Mouse (Mus musculus) C2C12 (cell line): Measurements from ENCODE around the gene Gm10271.

Source experiments
- CTCF ChIP-seq: IDR thresholded peaks from one replicate; pipeline ENCODE4 v1.5.1; 2011; ENCODE audit not compliant: control insufficient read depth, insufficient read depth, insufficient read length
- FOSL1 ChIP-seq: IDR thresholded peaks from one replicate; pipeline ENCODE4 v1.8.0; 2011; ENCODE audit warnings: mild to moderate bottlenecking, low read length; ENCODE audit not compliant: poor library complexity, insufficient read depth, severe bottlenecking
- MAX ChIP-seq: IDR thresholded peaks from one replicate; pipeline ENCODE4 v1.6.1; 2011; ENCODE audit warnings: mild to moderate bottlenecking, control low read depth
- MYOD1 ChIP-seq: IDR thresholded peaks from one replicate; pipeline ENCODE4 v1.6.1; 2011; ENCODE audit warnings: low read depth; ENCODE audit not compliant: control insufficient read depth, insufficient read length
- USF1 ChIP-seq: IDR thresholded peaks from one replicate; pipeline ENCODE4 v1.6.1; 2011; ENCODE audit warnings: low read depth, mild to moderate bottlenecking, control low read depth, moderate library complexity

DNA sequence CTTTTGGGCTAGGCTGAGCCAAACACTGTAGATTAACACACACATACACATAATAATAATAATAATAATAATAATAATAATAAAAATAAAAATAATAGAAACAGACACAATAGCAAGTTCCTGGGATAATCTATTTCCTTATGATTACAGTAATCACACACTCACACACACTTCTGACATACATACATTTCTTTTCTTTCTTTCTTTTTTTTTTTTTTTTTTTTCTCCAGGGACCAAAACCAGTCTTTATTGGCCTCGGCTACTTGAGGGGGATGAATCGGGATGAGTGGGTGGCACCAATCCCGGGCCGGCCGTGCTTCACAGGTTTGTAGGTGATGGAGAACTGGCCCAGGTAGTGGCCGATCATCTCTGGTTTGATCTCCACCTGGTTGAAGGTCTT lies at the start of gene Gm10271:
- TF ChIP-seq MAX (no peak), CTCF (no peak), USF1 (no peak), MYOD1 (no peak), FOSL1 (no peak)
